Mouse (Mus musculus): Measurements from ENCODE around the gene Skint10. TPM values are rescaled to one million over a fixed set of nuclear protein-coding genes. Genes with fewer than 3 reads are reported as not detected.

Gene Skint10
- polyA plus RNA-seq (2012; rRNA removed) = not detected in 2 replicates

DNA sequence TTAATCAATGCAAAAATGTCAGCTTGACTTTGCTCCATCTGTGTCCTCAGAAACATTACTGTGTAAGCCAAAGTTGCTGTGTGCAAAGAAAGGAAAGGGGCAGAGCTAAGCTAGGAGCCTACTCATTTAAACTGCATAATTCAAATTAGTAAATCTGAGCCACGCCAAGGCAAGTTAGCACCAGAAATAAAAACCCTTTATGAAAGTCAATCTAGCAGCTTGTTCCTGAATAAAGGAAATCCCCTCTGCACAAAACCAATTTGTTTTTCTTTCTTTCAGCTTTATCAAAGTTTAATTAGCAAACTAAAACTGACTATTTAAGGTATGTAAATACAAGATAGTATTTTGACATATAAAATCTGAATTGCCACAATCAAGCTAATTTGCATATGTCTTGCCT is at the start of gene Skint10:
Skint10 (minus strand) TSS at position 101 of the 400 bp plus-strand sequence.
- no peaks in the 10 kb centered on the region for H3K27me3 ChIP-seq (ENCODE audit: control insufficient read depth, insufficient read depth, low read length)
- TF ChIP-seq POLR2A (IDR thresholded peaks at IDR 0.05; ENCODE audit: low read depth, low read length) = no peak
- no peak for TF ChIP-seq CTCF (IDR thresholded peaks at IDR 0.05; ENCODE audit: extremely low read depth, insufficient read length, insufficient replicate concordance, low read depth, low read length)
- H3K27ac ChIP-seq (ENCODE audit: insufficient read depth, low read depth, low read length) = no peak within 1 kb of the TSS
- H3K4me3 ChIP-seq (ENCODE audit: low read depth, low read length) = no peak within 1 kb of the TSS
- no peaks in the 10 kb centered on the region for H3K36me3 ChIP-seq (ENCODE audit: control insufficient read depth, insufficient read depth, low read length)
- no peaks in the 10 kb centered on the region for H3K4me1 ChIP-seq (ENCODE audit: control insufficient read depth, insufficient read depth, insufficient read length, low read length)
- 70% methylated on average over 1 of the region's 1 CpGs for WGBS

- no peaks in the 10 kb centered on the region for H3K27me3 ChIP-seq (ENCODE audit: control insufficient read depth, insufficient read depth, low read length)
- no peak overlapping the region for H3K27ac ChIP-seq (ENCODE audit: insufficient read depth, low read depth, low read length)
- H3K4me1 ChIP-seq (ENCODE audit: control insufficient read depth, insufficient read depth, insufficient read length, low read length) = no peaks in the 10 kb centered on the region
- no peak for TF ChIP-seq POLR2A (IDR thresholded peaks at IDR 0.05; ENCODE audit: low read depth, low read length)
- TF ChIP-seq CTCF (IDR thresholded peaks at IDR 0.05; ENCODE audit: extremely low read depth, insufficient read length, insufficient replicate concordance, low read depth, low read length) = no peak
- H3K4me3 ChIP-seq (ENCODE audit: low read depth, low read length) = no peak overlapping the region
- WGBS = 0% methylated on average over 1 of the region's 1 CpGs
- H3K36me3 ChIP-seq (ENCODE audit: control insufficient read depth, insufficient read depth, low read length) = no peaks in the 10 kb centered on the region
Measured at GRCm38 (mm10) chr4:112790646-112791045, 16.0 kb upstream of the Skint10 start.

Other genes with a start within 250 kb of the Skint10 start
- gene Skint2, start 217.7 kb downstream of the Skint10 start, polyA plus RNA-seq (2012; rRNA removed) = not detected in 2 replicates

Measured in small intestine, adult 2 months (tissue).